Mouse (Mus musculus) MEL (cell line): ENCODE results near the gene Rasgef1b.

Experiments used
- CTCF ChIP-seq, 3 experiments: IDR thresholded peaks in 2 of 3; conservative IDR thresholded peaks in 1 of 3; 2 replicates each; pipeline ENCODE4 v1.5.1; 2011 to 2012; ENCODE audit warnings: low read length in 3 of 3, low read depth in 2 of 3, mild to moderate bottlenecking in 2 of 3, improper control_type of control experiment in 1 of 3, inconsistent platforms in 1 of 3, mixed read lengths in 1 of 3, moderate library complexity in 1 of 3; ENCODE audit not compliant: control insufficient read depth in 1 of 3, insufficient read depth in 1 of 3, poor library complexity in 1 of 3, severe bottlenecking in 1 of 3
- ELF1 ChIP-seq: IDR thresholded peaks from 2 replicates; pipeline ENCODE4 v1.6.1; 2014; ENCODE audit warnings: low read depth, mild to moderate bottlenecking, inconsistent platforms, low read length, improper control_type of control experiment, moderate library complexity
- EP300 ChIP-seq, 2 experiments: IDR thresholded peaks; 2 replicates each; pipeline ENCODE4 v1.6.1; 2011; ENCODE audit warnings: improper control_type of control experiment in 2 of 2, low read length in 2 of 2, low read depth in 1 of 2, mild to moderate bottlenecking in 1 of 2
- HCFC1 ChIP-seq: IDR thresholded peaks from 2 replicates; pipeline ENCODE4 v1.6.1; 2012; ENCODE audit warnings: low read depth, mild to moderate bottlenecking, inconsistent platforms, low read length, improper control_type of control experiment, moderate library complexity
- KAT2A ChIP-seq: conservative IDR thresholded peaks from 2 replicates; pipeline ENCODE4 v1.6.1; 2012; ENCODE audit warnings: low read depth, low read length, improper control_type of control experiment, inconsistent platforms
- MAFK ChIP-seq: IDR thresholded peaks from 2 replicates; pipeline ENCODE4 v1.6.1; 2011; ENCODE audit warnings: low read depth, mild to moderate bottlenecking, low read length, improper control_type of control experiment, borderline replicate concordance
- MXI1 ChIP-seq: IDR thresholded peaks from 2 replicates; pipeline ENCODE4 v1.6.1; 2011; ENCODE audit warnings: mild to moderate bottlenecking, low read depth, low read length, improper control_type of control experiment
- POLR2A ChIP-seq, 2 experiments: IDR thresholded peaks; 2 replicates each; pipeline ENCODE4 v1.6.1; 2011 to 2012; ENCODE audit warnings: low read length in 2 of 2, mild to moderate bottlenecking in 2 of 2, control low read depth in 1 of 2, improper control_type of control experiment in 1 of 2, low read depth in 1 of 2, moderate library complexity in 1 of 2; ENCODE audit not compliant: control insufficient read depth in 1 of 2, insufficient read depth in 1 of 2, poor library complexity in 1 of 2
- SIN3A ChIP-seq: IDR thresholded peaks from 2 replicates; pipeline ENCODE4 v1.6.1; 2012; ENCODE audit warnings: low read length, improper control_type of control experiment, inconsistent platforms
- TBP ChIP-seq: IDR thresholded peaks from 2 replicates; pipeline ENCODE4 v1.8.0; 2011; ENCODE audit warnings: low read depth, low read length, improper control_type of control experiment

DNA sequence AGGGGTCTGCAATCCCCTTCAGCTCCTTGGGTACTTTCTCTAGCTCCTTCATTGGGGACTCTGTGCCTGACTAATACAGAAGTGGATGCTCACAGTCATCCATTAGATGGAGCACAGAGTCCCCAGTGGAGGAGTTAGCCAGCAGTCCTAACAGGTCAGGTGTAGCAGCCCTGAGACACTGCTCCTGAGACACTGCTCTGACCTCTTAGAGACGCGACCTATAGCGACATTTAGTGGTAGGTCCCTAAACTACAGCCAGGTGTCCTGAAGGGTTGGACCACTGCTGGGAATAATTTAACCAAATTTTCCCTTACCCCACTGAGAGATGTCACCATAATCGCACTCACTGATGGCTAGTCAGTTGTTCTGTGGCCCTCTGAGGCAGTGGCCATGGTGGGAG lies 150.2 kb downstream of the Rasgef1b start:
- TF ChIP-seq HCFC1 = no peak
- no peak for TF ChIP-seq SIN3A
- TF ChIP-seq KAT2A = no peak
- TF ChIP-seq MAFK = no peak
- TF ChIP-seq ELF1 = no peak
- no peak for TF ChIP-seq MXI1
- TF ChIP-seq POLR2A (IDR thresholded peaks at IDR 0.05; ENCODE audit: control insufficient read depth in 1 of 2, insufficient read depth in 1 of 2, low read depth in 1 of 2, low read length in 2 of 2, poor library complexity in 1 of 2) = no peak
- no peak for TF ChIP-seq EP300 (IDR thresholded peaks at IDR 0.05; ENCODE audit: low read depth in 1 of 2, low read length in 2 of 2)
- TF ChIP-seq TBP = no peak
- TF ChIP-seq CTCF (IDR thresholded peaks at IDR 0.05 in 2 of 3, conservative IDR thresholded peaks at IDR 0.05 in 1 of 3; ENCODE audit: control insufficient read depth in 1 of 3, insufficient read depth in 1 of 3, low read depth in 2 of 3, low read length in 3 of 3, poor library complexity in 1 of 3, severe bottlenecking in 1 of 3) = no peak
